Mouse (Mus musculus) adrenal gland, postnatal 0 days (tissue): ENCODE results near the gene Lbx1. TPM values are rescaled to one million over a fixed set of nuclear protein-coding genes. Genes with fewer than 3 reads are reported as not detected.

ENCODE experiments used
- polyA plus RNA-seq: library from polyadenylated mRNA; unstranded; fragments of >200 nt; fragmentation: Nextera tagmentation; extraction: Ambion mirVana; gene quantifications from 2 replicates; pipeline ENCODE4 v1.2.1, GENCODE M21; 2015

Lbx1 gene
- polyA plus RNA-seq = 0.06 and 0.19 TPM in 2 replicates

GRCm38 (mm10) chr19:45235766-45236362 is at the start of gene Lbx1:
Gene Lbx1, minus strand, starts transcription at chr19:45235812.

Other genes with a start within 250 kb of the Lbx1 start
- gene Sema4g, start 246.7 kb downstream of the Lbx1 start, polyA plus RNA-seq = 1.9 and 2.2 TPM in 2 replicates
- gene Twnk, start 230.1 kb downstream of the Lbx1 start, polyA plus RNA-seq = 10.5 and 26.5 TPM in 2 replicates
- gene Mrpl43, start 229.4 kb downstream of the Lbx1 start, polyA plus RNA-seq = 65.9 and 90.5 TPM in 2 replicates
- gene Lzts2, start 221.4 kb downstream of the Lbx1 start, polyA plus RNA-seq = 63.4 and 82.6 TPM in 2 replicates
- gene Pdzd7, start 190.1 kb downstream of the Lbx1 start, polyA plus RNA-seq = 0.35 and 0.46 TPM in 2 replicates
- gene Sfxn3, start 188.3 kb downstream of the Lbx1 start, polyA plus RNA-seq = 35.0 and 40.0 TPM in 2 replicates
- 7.5 and 12.7 TPM in 2 replicates for gene Kazald1, start 160.6 kb downstream of the Lbx1 start, polyA plus RNA-seq
- 0.19 TPM in 1 of 2 replicates, not detected in the other for gene Tlx1, start 85.1 kb downstream of the Lbx1 start, polyA plus RNA-seq
- 23.7 and 36.0 TPM in 2 replicates for gene Btrc, start 127.9 kb upstream of the Lbx1 start, polyA plus RNA-seq